8 mouse cellular contexts compared by ENCODE assay signal in genomic region chr7:100662231-100662630, GRCm38 (mm10). TPM values are rescaled to one million over a fixed set of nuclear protein-coding genes. Genes with fewer than 3 reads are reported as not detected.
DNase-seq lines count a peak whose midpoint lies in the region; ATAC-seq and TF ChIP-seq lines count a peak whose summit lies in the region.
"Had no signal": no experiment of that assay in that cellular context is flagged by ENCODE, and none has a peak within 500 bp of the region (broad histone marks: within the 10 kb centered on the region; RNA-seq: fewer than 3 reads in every experiment).

Gene Plekhb1 (minus strand): TSS chr7:100662414.

- WGBS in liver, adult 2 months = 84% methylated on average over 8 of the region's 8 CpGs
- WGBS in intestine, postnatal 0 days = 75% methylated on average over 8 of the region's 8 CpGs
- 79% methylated on average over 8 of the region's 8 CpGs for WGBS in neural tube, embryonic 14.5 days

- H3K4me2 ChIP-seq in intestine, postnatal 0 days (replicated peaks; ENCODE audit: low read depth) = peak within 1 kb of the TSS; percentile 32; the same call in 1 of the 2 replicates
- peak within 1 kb of the TSS; percentile 19; the same call in 1 of the 2 replicates for H3K4me2 ChIP-seq in neural tube, embryonic 14.5 days (ENCODE audit: low read depth, low read length)

- H3K36me3 ChIP-seq in liver, adult 2 months (ENCODE audit: control insufficient read depth, insufficient read depth, low read length) = no peaks in the 10 kb centered on the region
- no peaks in the 10 kb centered on the region for H3K36me3 ChIP-seq in intestine, postnatal 0 days (ENCODE audit: control insufficient read depth, insufficient read depth)
- no peaks in the 10 kb centered on the region for H3K36me3 ChIP-seq in neural tube, embryonic 14.5 days (ENCODE audit: control insufficient read depth, insufficient read depth, low read length)

- TF ChIP-seq POLR2A in liver, adult 2 months (IDR thresholded peaks at IDR 0.05; ENCODE audit: extremely low read depth, insufficient read depth, low read length) = no peak

- no peaks in the 10 kb centered on the region for H3K27me3 ChIP-seq in liver, adult 2 months (ENCODE audit: control insufficient read depth, insufficient read depth, low read length)
- no peaks in the 10 kb centered on the region for H3K27me3 ChIP-seq in intestine, postnatal 0 days (replicated peaks; ENCODE audit: control insufficient read depth, insufficient read depth, low read length)
- H3K27me3 ChIP-seq in neural tube, embryonic 14.5 days (ENCODE audit: control insufficient read depth, insufficient read depth, low read length) = no peaks in the 10 kb centered on the region

- no peak within 1 kb of the TSS for H3K4me3 ChIP-seq in liver, adult 2 months (ENCODE audit: insufficient read depth, low read depth, low read length)
- H3K4me3 ChIP-seq in intestine, postnatal 0 days (ENCODE audit: low read depth, low read length) = no peak within 1 kb of the TSS
- no peak within 1 kb of the TSS for H3K4me3 ChIP-seq in neural tube, embryonic 14.5 days (ENCODE audit: low read depth, low read length)

- no peaks in the 10 kb centered on the region for H3K79me2 ChIP-seq in liver, adult 2 months (ENCODE audit: control insufficient read depth, insufficient read depth, low read length)

- no peak for TF ChIP-seq CTCF in liver, adult 2 months (IDR thresholded peaks at IDR 0.05; ENCODE audit: low read depth, low read length)
- TF ChIP-seq CTCF in intestine, postnatal 0 days (IDR thresholded peaks at IDR 0.05; ENCODE audit: low read depth) = no peak

- DNase-seq in liver, adult 2 months (ENCODE audit: extremely low read depth, low read depth, low spot score) = no peak
- no peak for DNase-seq in liver
- no peak for DNase-seq in gastrocnemius, adult 18-20 months (ENCODE audit: low spot score)
- no peak for DNase-seq in testis, postnatal 14 days (ENCODE audit: low spot score)
- no peak for DNase-seq in adrenal gland, postnatal 25 days

- H3K27ac ChIP-seq in liver, adult 2 months (replicated peaks; ENCODE audit: insufficient read depth, low read depth, low read length) = no peak within 1 kb of the TSS
- no peak within 1 kb of the TSS; the same call in 1 of the 2 replicates for H3K27ac ChIP-seq in intestine, postnatal 0 days (ENCODE audit: low read depth, low read length)
- H3K27ac ChIP-seq in neural tube, embryonic 14.5 days (ENCODE audit: low read depth, low read length) = peak within 1 kb of the TSS; percentile 44; the same call in 1 of the 2 replicates
- H3K27ac ChIP-seq: liver, embryonic 14.5 days had no signal

- no peaks in the 10 kb centered on the region for H3K9me3 ChIP-seq in intestine, postnatal 0 days (ENCODE audit: control insufficient read depth)
- H3K9me3 ChIP-seq in neural tube, embryonic 14.5 days (ENCODE audit: control insufficient read depth, low read length) = no peaks in the 10 kb centered on the region

- H3K9ac ChIP-seq in liver, adult 2 months (ENCODE audit: low read depth, low read length) = no peak within 1 kb of the TSS
- no peak within 1 kb of the TSS for H3K9ac ChIP-seq in intestine, postnatal 0 days (ENCODE audit: low read depth, low read length)
- peak within 1 kb of the TSS; percentile 25; the same call in 1 of the 2 replicates for H3K9ac ChIP-seq in neural tube, embryonic 14.5 days (replicated peaks; ENCODE audit: low read depth, low read length)
- H3K9ac ChIP-seq: liver, embryonic 14.5 days had no signal

- ATAC-seq in intestine, postnatal 0 days = no peak
- no peak for ATAC-seq in neural tube, embryonic 14.5 days (ENCODE audit: low read depth)

- H3K4me1 ChIP-seq in liver, adult 2 months (ENCODE audit: control insufficient read depth, insufficient read depth, low read length) = no peaks in the 10 kb centered on the region
- H3K4me1 ChIP-seq in intestine, postnatal 0 days (replicated peaks; ENCODE audit: control insufficient read depth, insufficient read depth, low read length) = 0 out of 2 replicates have a peak, but pooled peaks cover 3% of the 10 kb centered on the region
- H3K4me1 ChIP-seq in neural tube, embryonic 14.5 days (ENCODE audit: control insufficient read depth, insufficient read depth, low read length) = peaks cover 3% of the 10 kb centered on the region; the same call in 1 of the 2 replicates

RNA-seq across cellular contexts. Expression of gene Plekhb1, which starts in this region (rescaled TPM):
- 10.4 and 22.3 TPM in 2 replicates for total RNA-seq in liver, adult 2 months (2014; rRNA removed)
- 37.6 and 41.4 TPM in 2 replicates for polyA plus RNA-seq in liver, adult 2 months (2012; rRNA removed)
- 100 to 1,000 TPM in 1 of 2 experiments, 10 to 100 TPM in 1; 76.1 to 103 TPM for total RNA-seq in gastrocnemius, adult 18-20 months (2021)
- 12.9 and 14.6 TPM in 2 replicates for polyA plus RNA-seq in intestine, postnatal 0 days (2015; fragmentation: Nextera tagmentation; extraction: Ambion mirVana)
- polyA plus RNA-seq in neural tube, embryonic 14.5 days (2014; fragmentation: Nextera tagmentation; extraction: Ambion mirVana) = 21.7 and 26.3 TPM in 2 replicates
- 2.1 and 3.3 TPM in 2 replicates for total RNA-seq in adrenal gland, postnatal 25 days (2021)
